Mouse (Mus musculus) gastrocnemius, postnatal 25 days (tissue): ENCODE measurements around the gene Fam20a. TPM values are rescaled to one million over a fixed set of nuclear protein-coding genes. Genes with fewer than 3 reads are reported as not detected.
A peak's percentile ranks its signal among the peaks of the same experiment; 100 is the strongest.

ENCODE experiments used
- DNase-seq: peaks from one replicate; pipeline ENCODE4 v3.0.0; 2022
- long read RNA-seq, 2 experiments: library from polyadenylated mRNA; stranded (forward); transcript quantifications; one replicate each; pipeline ENCODE4 v2.0.0; 2021
- total RNA-seq, 2 experiments: library from RNA; stranded (reverse); gene quantifications; 1 replicate in 1 of 2; 2 replicates in 1 of 2; pipeline ENCODE4 v1.2.3; 2021

The Fam20a gene
- total RNA-seq = 1 to 10 TPM; 2.1 to 3.0 TPM
- long read RNA-seq, experiment 1, partial matches to known transcripts = 0 of 3 reads
- long read RNA-seq, experiment 1, other reads (novel, unspliced or antisense) = 0 of 3 reads
- long read RNA-seq, experiment 2, partial matches to known transcripts = 0 of 3 reads
- long read RNA-seq, experiment 2, other reads (novel, unspliced or antisense) = 2 of 3 reads

DNA sequence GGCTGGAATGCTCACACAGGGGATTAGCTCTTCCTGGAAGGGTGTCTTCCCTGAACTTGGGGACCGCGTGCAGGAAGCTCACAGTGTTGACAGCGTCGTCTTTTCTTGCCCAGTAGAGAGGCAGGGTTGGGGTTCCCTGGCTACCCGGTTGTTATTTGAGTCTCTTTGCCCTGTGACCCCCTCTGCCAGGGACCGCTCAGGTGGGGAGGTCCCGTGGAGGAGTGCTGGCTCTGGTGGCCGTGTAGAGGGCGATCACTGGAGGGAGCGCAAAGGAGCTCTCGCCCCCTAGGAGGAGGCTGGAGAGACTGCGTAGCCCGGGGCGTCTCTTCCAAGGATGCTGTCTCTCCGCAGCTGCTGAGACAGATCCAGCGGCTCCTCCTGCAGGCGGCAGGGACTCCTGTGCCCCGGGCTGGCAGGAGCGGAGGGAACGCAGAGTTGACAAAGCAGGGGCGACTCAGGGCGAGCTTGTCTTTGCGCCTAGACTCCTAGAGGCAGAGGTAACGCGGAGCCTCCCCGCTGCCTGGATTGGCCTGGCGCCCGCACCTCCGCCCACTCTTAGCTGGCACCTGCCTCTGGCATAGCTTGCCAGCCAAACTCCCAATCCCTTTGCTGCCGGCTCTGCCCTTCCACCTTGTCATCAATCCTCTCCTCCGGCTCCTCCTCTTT lies at the start of gene Fam20a:
Fam20a (minus strand) TSS at position 499 of the 666 bp plus-strand sequence.
- DNase-seq = peak; percentile 59

DNA sequence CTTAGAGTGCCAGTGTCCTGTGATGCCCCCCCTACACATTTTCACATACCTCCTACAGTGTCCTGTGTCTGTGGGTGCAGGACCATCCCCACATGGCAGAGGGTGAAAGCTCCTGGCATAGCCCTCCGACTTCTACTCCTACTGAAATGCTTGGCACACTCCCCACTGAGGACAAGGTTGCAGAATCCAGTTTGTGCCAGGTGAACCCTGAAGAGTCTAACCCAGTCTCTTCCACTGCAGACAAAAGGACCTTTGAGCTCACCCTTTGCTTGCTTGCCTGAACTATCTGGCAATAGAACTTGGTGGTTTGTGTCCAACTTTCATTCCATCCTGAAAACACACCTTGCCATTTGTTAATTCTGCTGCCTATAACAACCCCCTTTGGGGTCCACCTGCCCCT lies 49.3 kb upstream of the Fam20a start:
- no peak for DNase-seq

DNA sequence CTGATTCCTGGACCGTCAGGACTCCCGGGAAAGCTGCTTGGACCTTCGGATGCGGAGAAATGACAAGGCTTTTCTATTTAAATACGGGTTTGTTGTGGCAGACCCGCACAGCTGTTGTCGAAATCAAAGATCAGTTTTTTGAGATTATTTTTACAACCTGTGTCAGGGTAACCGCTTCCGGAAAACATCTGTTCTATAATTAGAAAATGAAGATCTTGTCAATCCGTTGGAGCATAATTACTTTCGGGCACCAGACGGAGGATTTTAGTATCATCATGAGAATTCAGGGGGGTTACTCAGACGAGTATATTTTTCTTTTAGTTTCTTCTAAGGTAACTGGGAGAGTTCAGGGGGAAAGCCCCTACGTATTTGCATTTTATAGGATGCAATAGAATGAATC lies 48.1 kb upstream of the Fam20a start:
- DNase-seq = no peak

DNA sequence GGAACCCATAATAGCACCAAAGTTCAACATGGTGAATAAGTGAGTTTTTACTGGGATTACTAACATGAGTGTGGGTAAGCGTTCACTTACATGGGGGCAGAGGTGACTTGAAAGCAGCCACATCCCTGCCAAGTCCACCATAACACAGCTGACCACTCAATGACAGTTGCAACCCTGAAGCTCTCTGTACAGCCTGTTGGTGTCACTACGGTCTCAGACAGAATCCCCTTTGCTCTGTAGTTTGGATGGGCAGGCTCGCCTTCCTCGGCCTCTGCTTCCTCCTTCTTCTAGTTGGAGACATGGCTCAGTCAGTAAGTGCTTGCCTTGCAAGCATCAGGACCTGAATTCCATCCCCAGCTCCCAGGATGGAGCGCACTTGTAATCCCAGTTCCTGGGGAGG lies 47.0 kb upstream of the Fam20a start:
- DNase-seq = no peak

DNA sequence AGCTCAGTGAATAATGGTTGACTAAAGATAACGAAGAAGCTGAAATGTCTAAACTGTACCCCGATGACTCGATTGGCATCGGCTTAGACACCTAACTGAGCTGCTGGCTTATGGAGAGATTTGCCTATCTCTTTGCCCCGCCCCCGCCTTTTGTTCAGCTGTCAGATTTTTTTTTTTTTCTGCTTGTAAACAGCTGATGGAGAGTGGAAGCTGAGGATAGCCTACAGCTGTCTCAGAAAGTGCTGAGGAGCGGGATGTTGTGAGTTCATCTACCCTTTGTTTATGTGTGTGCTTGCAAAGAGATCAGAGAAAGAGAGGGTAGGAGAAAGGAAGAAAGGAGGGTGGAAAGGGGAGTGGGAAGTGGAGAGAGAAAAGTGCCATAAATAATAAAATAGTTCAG lies 38.0 kb upstream of the Fam20a start:
- no peak for DNase-seq

DNA sequence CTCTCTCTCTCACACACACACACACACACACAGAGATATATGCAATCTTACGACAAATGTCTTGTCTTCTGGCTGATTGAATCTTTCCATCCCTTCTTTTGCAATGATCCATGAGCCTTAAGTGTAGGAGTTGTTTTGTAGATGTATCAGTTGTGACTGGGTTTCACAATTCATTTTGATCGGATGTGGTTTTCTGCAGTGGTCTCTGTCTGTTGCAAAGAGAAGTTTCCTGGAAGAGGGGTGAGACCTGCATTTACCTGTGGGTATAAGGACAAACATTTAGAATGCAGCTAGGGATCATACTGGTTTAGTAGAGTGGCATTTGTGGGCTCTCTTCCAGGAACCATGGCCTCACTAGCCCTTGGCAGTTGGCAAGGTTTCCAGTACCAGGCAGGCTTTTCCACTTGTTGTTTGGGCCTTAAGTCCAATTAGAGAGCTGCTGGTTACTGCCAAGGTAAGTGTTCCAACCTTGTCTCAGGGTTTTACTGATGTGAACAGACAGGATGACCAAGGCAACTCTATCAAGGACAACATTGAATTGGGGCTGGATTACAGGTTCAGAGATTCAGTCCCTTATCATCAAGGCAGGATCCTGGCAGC lies 36.6 kb upstream of the Fam20a start:
- no peak for DNase-seq

DNA sequence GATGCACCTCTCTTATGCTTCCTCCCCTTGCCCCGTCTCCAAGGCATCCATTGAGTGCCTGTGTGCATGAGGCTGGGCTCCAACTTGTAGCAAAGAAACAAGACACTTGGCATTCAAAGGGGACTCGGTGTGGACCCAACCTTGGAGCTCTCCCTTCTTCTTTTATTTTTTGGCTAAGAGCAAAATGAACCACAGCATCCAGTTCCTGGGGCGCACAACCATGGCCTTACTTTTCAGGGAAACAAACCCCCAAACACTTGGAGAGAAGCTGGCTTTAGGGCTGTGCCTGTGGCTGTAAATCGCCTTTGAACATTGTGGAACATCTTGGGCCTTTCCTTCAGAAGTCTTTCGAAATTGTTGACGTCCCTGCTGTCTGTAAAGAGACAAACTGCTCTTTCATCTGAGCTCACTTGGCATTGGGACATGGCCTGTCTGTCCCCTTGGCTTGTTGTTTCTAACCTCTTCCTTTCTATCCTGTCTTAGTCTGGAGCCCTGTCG lies 32.1 kb upstream of the Fam20a start:
- no peak for DNase-seq

DNA sequence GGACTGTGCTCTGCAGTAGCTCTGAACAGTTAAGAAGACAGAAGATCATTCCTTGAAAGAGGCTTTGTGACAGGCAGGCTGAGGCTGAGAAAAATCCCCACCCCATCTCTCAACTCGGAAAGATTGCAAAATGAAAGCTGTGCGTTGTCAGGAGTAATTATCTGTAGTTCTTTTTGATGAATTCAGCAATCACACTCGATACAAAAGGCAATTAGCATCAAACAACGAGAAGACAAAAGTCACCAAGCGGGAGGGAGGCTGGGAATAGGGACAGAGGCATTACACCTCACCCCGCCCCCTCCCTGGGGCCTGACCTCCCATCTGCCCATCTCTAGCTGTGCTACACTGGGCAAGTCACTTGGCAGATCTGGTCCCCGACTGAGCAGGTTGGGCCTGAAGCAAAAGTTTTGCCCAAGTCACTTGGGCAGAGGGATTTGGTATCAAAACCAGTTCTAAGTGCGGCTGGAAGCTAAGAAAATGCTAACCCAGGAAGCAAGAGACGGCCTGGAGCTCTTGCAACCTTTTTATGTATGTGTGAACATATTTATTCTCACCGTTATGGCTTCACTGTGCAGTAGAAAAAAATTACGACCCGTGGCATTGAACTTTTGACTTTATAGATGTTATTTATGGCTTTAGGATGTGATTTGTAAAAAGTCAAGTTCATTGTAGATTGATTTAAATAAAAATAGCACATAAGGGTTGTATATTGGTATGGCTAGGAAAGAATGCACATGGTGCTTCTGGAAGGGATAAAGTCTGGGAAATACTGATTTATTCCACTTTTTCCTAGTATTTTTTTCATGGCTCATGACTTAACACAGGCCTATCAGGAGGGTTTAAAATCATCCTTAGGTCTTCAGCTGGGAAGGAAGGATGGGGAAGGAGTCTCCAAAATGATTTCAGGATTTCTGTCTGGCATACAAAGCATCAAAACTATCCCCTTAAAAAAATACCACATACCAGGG lies 29.8 kb upstream of the Fam20a start:
- DNase-seq = no peak

DNA sequence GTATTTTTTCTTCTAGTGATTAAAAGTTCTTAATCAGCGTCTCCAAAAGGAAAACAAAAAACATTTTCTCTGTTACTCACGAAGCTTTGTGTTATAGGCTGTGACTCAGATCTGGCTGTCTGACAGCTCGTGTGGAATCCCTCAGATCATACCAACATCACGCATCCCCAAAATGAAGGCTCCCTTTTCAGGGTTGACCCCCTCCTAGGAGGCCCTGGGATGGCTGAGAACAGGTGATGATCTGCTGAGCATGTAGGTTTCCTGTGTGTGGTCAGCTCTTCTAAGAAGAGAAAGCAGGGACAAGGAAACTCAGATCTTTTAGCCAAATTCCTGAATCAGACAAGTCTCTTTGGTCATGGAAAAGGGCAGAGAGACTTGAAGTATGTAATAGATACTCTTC lies 23.1 kb upstream of the Fam20a start:
- DNase-seq = no peak

DNA sequence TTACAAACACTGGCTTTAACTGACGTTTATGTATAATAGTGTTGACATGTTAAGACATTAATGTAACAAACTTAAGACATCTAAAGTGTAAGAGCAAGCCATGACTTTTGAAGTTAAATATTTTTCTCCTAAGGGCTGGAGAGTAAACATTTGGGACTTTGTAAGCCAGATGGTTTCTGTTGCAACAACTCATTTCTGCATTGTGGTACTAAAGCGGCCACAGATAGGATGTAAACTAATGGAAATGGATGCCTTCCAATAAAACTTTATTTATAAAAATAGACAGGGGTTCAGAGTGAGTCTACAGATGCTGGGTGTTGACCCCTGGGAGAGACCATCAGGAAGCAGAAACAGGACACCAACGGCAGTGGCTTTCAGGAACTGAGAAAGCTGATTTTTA lies 15.9 kb upstream of the Fam20a start:
- no peak for DNase-seq

DNA sequence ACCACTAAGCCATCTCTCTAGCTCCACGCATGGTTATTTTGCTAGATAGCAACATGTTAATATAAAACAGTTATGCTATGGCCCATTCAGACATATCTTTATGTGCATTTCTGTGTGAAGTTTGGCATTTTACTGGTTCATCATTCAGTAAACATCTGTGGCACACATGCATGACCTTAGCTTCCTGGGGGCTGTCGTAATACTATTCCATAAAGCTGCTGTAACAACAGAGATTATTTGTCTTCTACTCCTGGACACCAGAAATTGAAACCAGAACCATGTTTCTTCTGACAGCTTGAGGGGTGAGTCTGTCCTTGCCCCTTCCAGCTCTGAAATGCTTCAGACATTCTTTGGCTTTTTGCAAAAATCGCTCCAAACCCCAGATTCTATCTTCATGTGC lies 14.3 kb upstream of the Fam20a start:
- no peak for DNase-seq

DNA sequence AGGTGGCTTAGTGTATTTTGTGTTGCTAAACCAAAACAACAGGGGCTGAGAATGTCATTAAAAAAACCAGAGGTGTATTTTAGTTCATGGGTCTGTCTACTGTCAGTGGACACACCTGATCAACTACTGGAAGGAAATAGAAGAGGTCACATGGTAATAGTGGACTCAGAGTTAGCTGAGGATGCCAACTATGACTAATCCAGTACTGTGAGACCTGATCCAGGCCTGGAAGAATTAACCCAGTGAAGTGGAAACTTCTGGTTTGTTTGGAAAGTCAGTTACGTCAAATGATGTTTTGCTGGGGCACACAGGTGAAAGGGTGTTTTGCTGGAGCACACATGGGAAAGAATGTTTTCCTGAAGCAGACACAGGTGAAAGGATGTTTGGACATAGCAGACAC lies 12.3 kb upstream of the Fam20a start:
- DNase-seq = no peak

DNA sequence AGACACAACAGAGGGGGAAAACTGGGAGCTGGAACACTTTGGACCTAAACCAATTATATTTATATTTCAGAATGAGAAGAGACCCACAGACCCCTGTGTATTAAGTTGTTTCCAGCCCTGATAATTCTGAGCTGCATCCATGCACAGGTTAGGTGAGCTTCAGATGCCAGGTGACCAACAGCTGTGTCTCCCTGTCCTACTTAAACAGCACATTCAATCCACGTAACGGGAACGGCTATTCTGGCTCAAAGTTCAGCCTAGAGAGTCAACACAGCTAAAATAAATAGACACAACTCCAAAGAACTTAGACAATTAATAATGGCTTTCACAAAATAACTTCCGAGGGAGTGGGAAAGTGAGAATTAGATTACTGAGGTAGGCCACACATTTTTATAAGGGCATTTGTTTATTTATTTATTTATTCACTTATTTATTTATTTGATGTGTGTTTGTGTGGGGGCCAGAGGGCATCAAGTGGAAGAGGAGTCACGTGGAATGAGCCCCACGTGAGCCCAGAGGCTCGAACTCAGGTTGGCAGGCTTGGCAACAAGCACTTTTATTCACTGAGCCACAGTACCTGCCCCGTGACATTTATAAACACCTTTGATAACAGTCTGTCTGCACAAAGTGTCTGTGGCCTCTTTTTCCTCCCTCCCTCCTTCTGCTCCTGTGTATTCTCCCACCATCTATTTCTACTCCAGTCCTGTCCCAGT lies 10.8 kb upstream of the Fam20a start:
- DNase-seq = no peak

DNA sequence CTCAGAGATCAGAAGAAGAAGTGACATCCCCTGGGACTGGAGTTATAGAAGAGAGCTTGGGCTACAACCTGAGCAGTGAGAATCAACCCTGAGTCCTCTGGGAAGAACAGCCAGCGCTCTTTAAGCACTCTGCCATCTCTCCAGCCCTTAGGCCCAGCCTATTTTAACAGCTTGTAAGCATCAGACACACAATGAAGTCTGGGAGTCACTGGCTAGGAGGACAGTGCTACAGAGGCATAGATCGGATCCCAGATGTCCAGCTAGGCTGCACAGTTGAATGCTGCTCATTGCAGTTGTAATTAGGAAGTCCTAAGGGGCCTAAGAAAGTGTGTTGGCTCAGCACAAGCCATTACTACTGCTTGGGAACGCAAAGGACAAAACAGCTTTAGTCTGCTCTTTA lies 6.3 kb upstream of the Fam20a start:
- no peak for DNase-seq

DNA sequence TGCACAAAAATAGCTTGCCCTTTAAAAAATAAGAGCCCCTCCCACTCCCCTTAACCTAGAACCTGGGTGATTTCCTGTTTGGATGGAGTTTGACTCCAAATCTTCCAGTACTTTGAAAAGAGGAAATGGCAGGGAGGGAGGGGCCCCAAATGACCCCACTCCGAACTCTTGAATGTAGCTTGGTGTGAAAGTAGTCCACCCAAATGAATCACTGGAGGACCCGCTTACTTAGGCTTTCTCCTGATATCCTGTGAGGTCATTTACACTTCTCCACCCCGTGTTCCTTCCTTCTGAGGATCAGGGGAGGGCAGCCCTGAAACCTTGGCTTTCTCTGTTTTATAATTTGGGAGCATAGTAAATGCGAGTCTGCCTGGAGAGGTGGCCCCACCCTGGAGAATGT lies 632 bp upstream of the Fam20a start:
- DNase-seq = peak; percentile 49

DNA sequence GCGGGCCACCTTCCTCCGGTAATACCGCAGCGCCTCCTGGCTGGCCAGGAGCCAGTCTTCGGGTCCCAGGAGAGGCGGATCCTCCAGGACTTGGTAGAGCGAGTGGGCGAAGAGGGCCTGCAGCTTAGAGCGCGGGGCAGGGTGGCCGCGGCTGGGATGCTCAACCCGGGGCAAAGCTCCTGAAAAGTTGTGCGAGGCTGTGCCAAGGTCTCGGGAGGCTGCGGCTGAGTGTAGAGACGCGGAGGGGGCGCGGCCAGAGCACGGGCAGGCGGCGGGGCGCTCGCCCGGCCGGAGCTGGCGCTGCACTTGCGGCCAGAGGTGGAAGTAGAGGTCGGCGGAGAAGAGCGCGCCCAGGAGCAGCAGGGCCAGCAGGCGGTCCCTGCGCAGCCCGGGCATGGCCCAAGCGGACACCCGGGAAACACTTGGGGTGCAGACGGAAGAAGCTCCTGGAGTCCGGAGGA lies 729 bp downstream of the Fam20a start:
- peak; percentile 46 for DNase-seq

DNA sequence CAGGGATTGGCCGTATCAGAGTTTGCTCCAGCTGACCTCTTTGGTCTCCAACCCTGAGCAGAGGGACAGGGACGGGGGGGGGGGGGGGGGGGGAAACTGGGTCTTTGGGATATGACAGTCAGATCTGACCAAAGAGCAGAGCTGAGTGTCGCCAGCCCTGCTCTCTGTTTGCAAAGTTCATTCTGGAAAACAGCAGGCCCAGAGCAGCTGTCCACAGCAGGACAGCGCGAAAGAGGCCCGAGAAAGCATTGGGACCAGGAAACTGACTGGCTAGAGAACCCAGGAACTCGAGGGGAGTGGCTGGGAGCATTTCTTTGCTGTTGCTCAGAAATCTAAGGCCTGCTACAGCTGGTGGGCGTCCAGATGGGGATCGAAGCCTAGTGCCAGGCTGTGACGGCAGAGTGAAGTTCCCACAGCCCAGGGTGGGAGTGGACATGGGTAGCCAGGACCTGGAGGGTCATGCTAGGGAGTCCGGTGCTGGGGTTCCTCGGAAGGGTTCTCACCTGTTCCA lies 1.2 kb downstream of the Fam20a start:
- DNase-seq = peak; percentile 47

DNA sequence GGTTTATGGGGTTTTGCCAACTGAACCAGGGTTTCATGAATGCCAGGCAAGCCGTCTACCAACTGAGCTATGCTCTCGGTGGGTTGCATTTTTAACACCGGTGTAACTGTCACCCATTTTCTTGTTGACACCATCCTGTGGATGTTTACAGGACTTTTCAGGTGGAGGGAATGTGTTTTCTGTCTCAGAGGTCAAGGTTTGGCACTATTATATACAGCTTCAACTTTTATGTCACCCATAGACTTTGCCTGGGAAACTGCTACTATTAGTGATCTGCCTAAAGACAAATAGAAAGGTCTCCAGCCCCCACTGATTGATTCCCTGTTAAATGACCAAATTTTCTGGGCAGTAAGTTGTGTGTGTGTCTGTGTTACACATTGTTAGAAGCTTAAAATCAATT lies 2.7 kb downstream of the Fam20a start:
- no peak for DNase-seq

DNA sequence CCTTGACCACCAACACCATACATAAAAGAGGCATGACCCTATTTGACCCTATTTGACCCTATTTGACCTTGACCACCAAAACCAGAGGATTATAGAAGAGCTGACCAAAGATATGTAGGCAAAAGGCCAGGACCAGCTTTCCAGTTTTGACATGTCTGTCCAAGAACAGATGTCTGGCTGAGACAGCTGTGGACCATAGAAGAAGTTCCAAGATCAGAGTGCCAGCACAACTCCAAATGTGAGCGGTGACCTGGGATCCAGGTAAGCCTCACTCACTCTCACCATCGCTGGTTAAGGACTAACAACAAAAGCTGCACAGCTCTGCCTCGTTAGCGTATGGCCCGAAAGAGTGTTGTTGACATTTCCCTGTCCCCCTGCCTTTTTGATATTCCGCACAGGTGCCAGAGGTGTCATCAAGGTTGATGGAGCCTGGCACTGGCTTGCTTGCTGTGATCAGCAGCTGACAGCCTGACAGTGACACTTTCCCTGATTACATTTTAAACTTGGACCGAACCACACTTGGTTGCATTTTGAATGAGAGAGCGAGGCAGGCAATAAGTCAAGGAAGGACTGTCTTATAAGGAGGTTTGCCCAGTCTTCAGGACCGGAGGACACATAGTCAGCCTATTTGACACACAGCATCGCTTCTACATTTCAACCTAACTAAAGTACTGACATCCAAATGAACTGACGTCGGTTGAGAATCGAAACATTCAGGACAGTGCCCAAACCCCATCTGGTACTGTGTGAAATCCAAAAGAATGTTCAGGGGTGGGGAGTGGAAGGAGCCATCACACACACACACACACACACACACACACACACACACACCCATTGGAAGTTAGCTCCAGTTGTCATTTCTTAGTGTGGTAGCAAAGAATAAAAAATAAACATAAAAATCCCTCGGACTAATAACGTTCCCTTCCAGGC lies 3.8 kb downstream of the Fam20a start:
- DNase-seq = peak; percentile 12

DNA sequence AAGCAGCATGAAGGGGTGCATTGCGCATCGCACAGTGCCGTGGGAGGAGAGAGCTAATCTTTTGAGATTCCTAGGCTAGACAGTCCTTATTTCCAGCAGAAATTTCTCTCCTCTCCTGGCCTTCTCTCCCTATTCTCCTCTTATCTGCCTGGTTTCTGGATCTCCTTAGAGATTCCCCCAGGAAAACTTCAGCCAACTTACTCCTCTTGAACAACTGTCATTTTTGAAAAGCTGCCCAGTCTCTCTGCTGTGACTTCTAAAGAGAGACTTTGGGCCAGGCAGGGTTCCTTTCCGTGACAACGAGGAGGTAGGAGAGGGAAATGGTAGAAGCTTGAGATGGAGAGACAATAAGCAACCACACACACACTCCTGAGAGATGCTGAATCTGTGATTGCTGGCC lies 4.6 kb downstream of the Fam20a start:
- DNase-seq = no peak
